Mouse (Mus musculus) thymus, adult 2 months (tissue): ENCODE measurements around the gene Olfr549.

Experiments
- CTCF ChIP-seq: fragments of 200-500 bp; IDR thresholded peaks from 2 replicates; pipeline ENCODE4 v1.5.1; 2012; ENCODE audit warnings: mild to moderate bottlenecking, control low read depth, low read length, moderate library complexity, borderline replicate concordance; ENCODE audit not compliant: control insufficient read depth, poor library complexity, insufficient read depth; ENCODE audit errors: extremely low read depth
- POLR2A ChIP-seq: fragments of 200-500 bp; IDR thresholded peaks from 2 replicates; pipeline ENCODE4 v1.6.1; 2012; ENCODE audit warnings: mild to moderate bottlenecking, low read length, control low read depth, moderate library complexity; ENCODE audit not compliant: control insufficient read depth, poor library complexity, insufficient read depth; ENCODE audit errors: extremely low read depth

DNA sequence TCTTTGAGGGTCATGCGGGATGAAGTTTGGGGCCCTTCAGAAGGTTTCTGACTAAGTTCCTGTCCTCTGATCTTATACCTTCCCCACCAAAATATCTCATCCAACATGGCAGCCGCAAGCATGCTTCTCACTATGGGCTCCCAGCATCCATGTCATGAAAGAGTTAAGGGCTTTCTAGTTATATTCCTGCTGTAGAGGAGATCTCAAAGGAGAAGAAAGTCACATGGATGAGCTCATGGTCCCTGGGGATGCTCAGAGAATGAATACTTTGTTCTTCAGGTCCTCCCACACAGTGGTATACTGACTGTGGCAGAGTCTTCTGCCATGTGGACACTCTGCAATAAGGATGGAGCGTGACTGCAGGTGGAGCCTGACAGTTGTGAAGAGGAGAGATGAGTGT, at the start of gene Olfr549:
- TF ChIP-seq CTCF (no peak), POLR2A (no peak)
